30 mouse cellular contexts compared by ENCODE assay signal in genomic region chr6:128968463-128968862, GRCm38 (mm10). TPM values are rescaled to one million over a fixed set of nuclear protein-coding genes. Genes with fewer than 3 reads are reported as not detected.
"Had no signal": no experiment of that assay in that cellular context is flagged by ENCODE, and none has a peak within 500 bp of the region (broad histone marks: within the 10 kb centered on the region; RNA-seq: fewer than 3 reads in every experiment).

No protein-coding gene starts in this region.

- H3K27me3 ChIP-seq: limb, embryonic 13.5 days; liver, embryonic 12.5 days; liver, embryonic 15.5 days; megakaryocyte, embryonic 14.5 days; midbrain, embryonic 13.5 days; neural tube, embryonic 13.5 days had no signal

- H3K4me1 ChIP-seq: limb, embryonic 10.5 days; limb, embryonic 13.5 days; liver, embryonic 12.5 days; liver, embryonic 15.5 days; midbrain, embryonic 10.5 days; midbrain, embryonic 13.5 days; neural tube, embryonic 13.5 days had no signal

- H3K9ac ChIP-seq: limb, embryonic 13.5 days; liver, embryonic 12.5 days; liver, embryonic 15.5 days; midbrain, embryonic 13.5 days; neural tube, embryonic 13.5 days had no signal

- H3K4me3 ChIP-seq: layer of hippocampus, adult 2 months; left cerebral cortex, adult 2 months; limb, embryonic 10.5 days; limb, embryonic 13.5 days; liver, embryonic 12.5 days; liver, embryonic 15.5 days; megakaryocyte, embryonic 14.5 days; midbrain, embryonic 10.5 days; midbrain, embryonic 13.5 days; myocyte; neural tube, embryonic 13.5 days had no signal

- H3K4me2 ChIP-seq: limb, embryonic 13.5 days; liver, embryonic 12.5 days; liver, embryonic 15.5 days; midbrain, embryonic 13.5 days; neural tube, embryonic 13.5 days had no signal

- H3K9me3 ChIP-seq: limb, embryonic 10.5 days; limb, embryonic 13.5 days; liver, embryonic 12.5 days; liver, embryonic 15.5 days; megakaryocyte, embryonic 14.5 days; midbrain, embryonic 10.5 days; midbrain, embryonic 13.5 days; neural tube, embryonic 13.5 days had no signal

- H3K36me3 ChIP-seq: limb, embryonic 10.5 days; limb, embryonic 13.5 days; liver, embryonic 12.5 days; liver, embryonic 15.5 days; midbrain, embryonic 10.5 days; midbrain, embryonic 13.5 days; neural tube, embryonic 13.5 days had no signal

- ATAC-seq: intestine, embryonic 16.5 days; liver, embryonic 12.5 days; midbrain, embryonic 13.5 days; midbrain, embryonic 16.5 days had no signal

- H3K27ac ChIP-seq: layer of hippocampus, adult 2 months; left cerebral cortex, adult 2 months; limb, embryonic 10.5 days; limb, embryonic 13.5 days; liver, embryonic 12.5 days; liver, embryonic 15.5 days; midbrain, embryonic 10.5 days; midbrain, embryonic 13.5 days; neural tube, embryonic 13.5 days had no signal

- DNase-seq: kidney, adult 18-20 months; kidney, adult 9 months; kidney, postnatal 14 days; kidney, postnatal 4 days; layer of hippocampus, postnatal 36 days; liver; lung, adult 2 months; lung, postnatal 14 days; lung, postnatal 4 days; thymus, adult 18-20 months; thymus, postnatal 36 days had no signal

RNA-seq across cellular contexts. Expression of gene Clec2g, which starts 34.3 kb away (rescaled TPM):
- total RNA-seq: layer of hippocampus, postnatal 10 days; left cerebral cortex, postnatal 10 days had no signal
- polyA plus RNA-seq: intestine, embryonic 16.5 days; kidney, embryonic 16.5 days; limb, embryonic 10.5 days; limb, embryonic 13.5 days; liver, embryonic 12.5 days; liver, embryonic 15.5 days; lung, embryonic 16.5 days; midbrain, embryonic 10.5 days; midbrain, embryonic 13.5 days; midbrain, embryonic 16.5 days; myocyte; neural tube, embryonic 13.5 days; small intestine, adult 2 months; testis, adult 2 months had no signal
